Mouse (Mus musculus): Measurements from ENCODE around the gene Agxt. TPM values are rescaled to one million over a fixed set of nuclear protein-coding genes. Genes with fewer than 3 reads are reported as not detected.

Gene Agxt
- polyA plus RNA-seq, 1 experiment from 2014 or later: not detected

DNA sequence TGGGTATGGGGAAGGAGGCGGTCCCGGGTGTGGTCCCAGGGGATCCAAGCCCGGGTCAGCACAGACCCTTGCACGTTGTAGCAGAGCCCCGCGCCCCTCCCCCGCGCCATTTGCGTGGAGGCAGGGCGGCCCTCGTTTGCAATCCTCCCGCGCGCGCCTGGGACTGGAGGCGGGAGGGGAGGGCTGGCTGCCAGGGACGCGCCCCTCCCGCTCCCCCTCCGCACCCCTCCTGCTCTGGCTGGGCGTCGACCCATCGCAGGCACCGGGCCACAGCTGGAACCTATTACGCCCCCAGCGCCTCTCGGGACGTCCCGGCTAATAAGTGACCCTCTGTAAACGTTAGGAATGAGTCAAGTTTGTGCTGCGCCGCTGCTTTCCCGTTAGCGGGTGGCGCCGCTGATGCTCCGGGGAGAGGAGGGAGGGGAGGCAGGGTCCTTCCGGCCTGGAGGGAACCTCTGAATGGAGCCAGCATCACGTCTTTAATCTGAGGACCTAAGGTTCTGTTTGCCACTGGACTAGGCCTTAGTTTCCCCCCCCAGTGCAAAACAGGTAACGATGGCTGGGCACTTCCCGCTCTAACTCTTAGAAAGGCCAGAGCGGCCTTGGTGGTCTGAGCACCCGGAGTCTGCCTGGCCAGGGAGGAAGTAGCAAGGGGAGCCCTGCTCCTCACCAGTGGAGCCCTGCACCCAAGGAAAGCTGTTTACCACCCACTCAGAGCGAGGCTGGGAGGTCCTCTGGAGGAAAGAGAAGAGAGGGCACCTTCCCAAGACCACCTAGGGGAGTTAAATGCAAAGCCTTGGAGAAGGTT lies 41.7 kb downstream of the Agxt start:
- 4% methylated on average over 37 of the region's 44 CpGs for WGBS
- Histone ChIP-seq H3K9me3 (ENCODE audit: control insufficient read depth, low read length) (no peaks in the 10 kb centered on the region), H3K4me1 (ENCODE audit: control insufficient read depth, insufficient read depth, low read depth, low read length) (peaks cover 10% of the 10 kb centered on the region), H3K36me3 (ENCODE audit: control insufficient read depth, insufficient read depth, low read length) (no peaks in the 10 kb centered on the region), H3K4me3 (ENCODE audit: low read length) (peak overlapping the region; percentile 48), H3K4me2 (ENCODE audit: low read length) (peak overlapping the region; percentile 97), H3K9ac (ENCODE audit: low read depth, low read length) (peak overlapping the region; percentile 70), H3K27me3 (replicated peaks; ENCODE audit: control insufficient read depth, insufficient read depth, low read length) (no peaks in the 10 kb centered on the region), H3K27ac (ENCODE audit: low read depth, low read length) (no peak overlapping the region)
- peak; percentile 63 for ATAC-seq

DNA sequence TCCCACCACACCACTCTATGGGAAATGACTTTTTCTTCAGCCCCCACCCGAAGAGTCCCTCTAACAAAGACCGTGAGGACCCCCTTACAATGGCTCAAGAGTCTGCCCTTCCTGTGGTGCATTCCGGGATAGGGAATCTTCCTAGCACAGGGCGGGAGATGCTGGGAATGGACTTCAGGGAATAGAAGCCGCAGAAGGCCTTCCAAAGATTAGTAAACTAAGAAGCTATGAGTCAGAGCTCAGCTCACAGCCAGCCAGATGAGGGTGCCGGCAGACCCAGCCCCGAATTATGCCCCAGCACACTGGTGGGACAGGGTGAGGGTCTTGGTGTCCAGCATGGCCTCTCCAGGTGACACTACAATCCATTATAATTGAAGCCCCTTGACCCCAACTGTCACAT lies 47.2 kb downstream of the Agxt start:
- no peak overlapping the region for H3K9ac ChIP-seq (ENCODE audit: low read depth, low read length)
- H3K4me1 ChIP-seq (ENCODE audit: control insufficient read depth, insufficient read depth, low read depth, low read length): no peaks in the 10 kb centered on the region; the same call in 1 of the 2 replicates
- H3K4me3 ChIP-seq (ENCODE audit: low read length): no peak overlapping the region
- no peaks in the 10 kb centered on the region for H3K36me3 ChIP-seq (ENCODE audit: control insufficient read depth, insufficient read depth, low read length)
- H3K27ac ChIP-seq (ENCODE audit: low read depth, low read length): no peak overlapping the region
- 96% methylated on average over 7 of the region's 7 CpGs for WGBS
- H3K9me3 ChIP-seq (ENCODE audit: control insufficient read depth, low read length): no peaks in the 10 kb centered on the region
- no peak for ATAC-seq
- H3K27me3 ChIP-seq (replicated peaks; ENCODE audit: control insufficient read depth, insufficient read depth, low read length): no peaks in the 10 kb centered on the region
- H3K4me2 ChIP-seq (ENCODE audit: low read length): no peak overlapping the region

DNA sequence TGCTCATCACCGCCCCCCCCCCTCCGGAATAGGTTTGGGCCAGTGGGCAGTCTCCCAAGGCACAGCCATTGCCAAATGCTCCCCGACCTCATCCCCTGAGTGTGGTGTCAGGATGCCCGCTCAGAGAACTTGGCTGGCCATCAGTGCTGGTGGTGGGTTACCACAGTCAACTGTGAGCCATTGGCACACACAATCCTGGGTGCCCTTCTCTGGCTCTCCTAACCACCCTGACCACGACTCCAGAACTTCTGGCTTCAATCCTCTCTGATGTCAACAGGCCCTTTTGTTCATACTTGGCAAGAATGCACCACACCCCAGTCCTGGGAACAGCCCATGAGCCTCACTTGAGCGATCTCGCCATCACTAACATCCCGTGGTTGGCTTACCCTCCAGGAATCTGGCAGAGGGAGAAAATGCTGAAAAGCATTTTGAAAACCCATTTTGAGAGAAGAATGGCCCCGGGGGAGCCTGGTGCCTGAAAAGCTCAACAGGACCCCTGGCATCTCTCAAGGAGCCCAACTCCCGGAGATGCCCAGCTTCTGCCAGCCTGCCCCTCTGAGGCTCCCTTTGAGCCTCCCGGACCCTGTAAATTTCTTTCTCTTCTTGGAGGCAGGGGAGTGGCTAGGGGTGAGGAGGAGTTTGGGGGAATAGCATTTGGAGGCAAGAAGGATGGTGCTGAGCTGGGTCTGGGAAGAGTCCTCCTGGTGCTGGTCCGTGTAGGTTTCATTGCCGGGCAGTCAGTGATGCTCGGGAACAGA lies 49.2 kb downstream of the Agxt start:
- Histone ChIP-seq H3K36me3 (ENCODE audit: control insufficient read depth, insufficient read depth, low read length) (no peaks in the 10 kb centered on the region), H3K4me1 (ENCODE audit: control insufficient read depth, insufficient read depth, low read depth, low read length) (no peaks in the 10 kb centered on the region; the same call in 1 of the 2 replicates), H3K27ac (ENCODE audit: low read depth, low read length) (no peak overlapping the region; the same call in 1 of the 2 replicates), H3K4me3 (ENCODE audit: low read length) (no peak overlapping the region), H3K9ac (ENCODE audit: low read depth, low read length) (no peak overlapping the region), H3K4me2 (ENCODE audit: low read length) (no peak overlapping the region), H3K27me3 (replicated peaks; ENCODE audit: control insufficient read depth, insufficient read depth, low read length) (peaks cover 2% of the 10 kb centered on the region; the same call in 1 of the 2 replicates), H3K9me3 (ENCODE audit: control insufficient read depth, low read length) (no peaks in the 10 kb centered on the region)
- WGBS: 65% methylated on average over 14 of the region's 14 CpGs
- ATAC-seq: peak; percentile 89

DNA sequence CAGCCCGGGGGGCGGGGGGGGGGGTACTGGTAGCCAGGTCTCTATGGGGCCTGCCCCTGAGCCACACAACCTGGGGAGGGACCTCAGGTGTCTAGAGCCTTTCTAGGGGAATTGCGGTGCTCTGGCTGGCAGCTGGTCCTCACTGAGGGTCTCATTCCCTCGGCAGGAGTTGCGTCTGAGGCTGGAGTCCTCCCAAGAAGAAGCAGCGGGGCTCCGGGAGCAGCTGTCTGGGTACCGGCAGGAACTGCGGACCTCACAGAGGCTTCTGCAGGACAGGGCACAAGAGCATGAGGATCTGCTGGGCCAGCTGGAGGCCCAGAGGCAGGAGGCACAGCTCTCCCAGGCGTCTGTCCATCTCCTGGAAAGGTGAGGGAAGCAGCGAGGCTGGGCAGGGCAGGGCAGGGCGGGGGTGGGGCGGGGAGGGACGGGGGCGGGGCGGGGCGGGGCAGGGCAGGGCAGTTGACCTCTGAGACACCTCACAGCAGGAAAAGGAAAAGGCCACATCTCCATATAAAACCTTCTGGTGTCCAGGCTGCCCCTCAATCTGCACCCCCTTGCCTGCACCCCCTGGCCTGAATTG lies 55.8 kb downstream of the Agxt start:
- no peak for ATAC-seq
- Histone ChIP-seq H3K9me3 (ENCODE audit: control insufficient read depth, low read length) (no peaks in the 10 kb centered on the region; the same call in 1 of the 2 replicates), H3K4me1 (ENCODE audit: control insufficient read depth, insufficient read depth, low read depth, low read length) (peaks cover 3% of the 10 kb centered on the region; the same call in 1 of the 2 replicates), H3K27me3 (replicated peaks; ENCODE audit: control insufficient read depth, insufficient read depth, low read length) (peaks cover 6% of the 10 kb centered on the region), H3K4me2 (ENCODE audit: low read length) (no peak overlapping the region), H3K36me3 (ENCODE audit: control insufficient read depth, insufficient read depth, low read length) (no peaks in the 10 kb centered on the region), H3K27ac (ENCODE audit: low read depth, low read length) (no peak overlapping the region), H3K4me3 (ENCODE audit: low read length) (no peak overlapping the region), H3K9ac (ENCODE audit: low read depth, low read length) (0 out of 2 replicates have a peak overlapping the region, but pooled peaks have one; percentile 19)
- 6% methylated on average over 10 of the region's 17 CpGs for WGBS

DNA sequence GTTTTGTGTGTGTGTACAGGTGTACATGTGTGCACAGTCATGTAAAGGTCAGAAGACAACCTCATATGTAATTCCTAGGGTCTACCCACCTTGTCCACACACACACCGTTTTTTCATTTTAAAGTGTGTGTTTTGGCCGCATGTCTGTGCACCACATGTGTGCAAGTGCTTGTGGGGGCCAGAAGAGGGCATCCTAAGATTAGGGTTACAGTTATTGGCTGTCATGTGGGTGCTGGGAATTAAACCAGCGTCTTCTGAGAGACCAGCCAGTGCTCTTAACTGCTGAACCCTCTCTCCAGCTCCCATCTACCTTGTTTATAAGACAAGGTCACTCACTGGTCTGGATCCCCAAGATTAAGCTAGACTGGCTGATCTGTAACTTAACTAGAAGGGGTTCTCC lies 59.9 kb downstream of the Agxt start:
- Histone ChIP-seq H3K4me3 (ENCODE audit: low read length) (no peak overlapping the region), H3K4me2 (ENCODE audit: low read length) (no peak overlapping the region), H3K36me3 (ENCODE audit: control insufficient read depth, insufficient read depth, low read length) (no peaks in the 10 kb centered on the region), H3K9ac (ENCODE audit: low read depth, low read length) (no peak overlapping the region), H3K9me3 (ENCODE audit: control insufficient read depth, low read length) (no peaks in the 10 kb centered on the region; the same call in 1 of the 2 replicates), H3K4me1 (ENCODE audit: control insufficient read depth, insufficient read depth, low read depth, low read length) (peaks cover 3% of the 10 kb centered on the region; the same call in 1 of the 2 replicates), H3K27ac (ENCODE audit: low read depth, low read length) (no peak overlapping the region), H3K27me3 (replicated peaks; ENCODE audit: control insufficient read depth, insufficient read depth, low read length) (peaks cover 2% of the 10 kb centered on the region; the same call in 1 of the 2 replicates)
- no peak for ATAC-seq
- whole genome bisulfite sequencing: 90% methylated on average over 3 of the region's 3 CpGs

Other genes starting within 250 kb of the Agxt start
- 0.50 and 0.55 TPM in 2 replicates for gene Ankmy1, start 232.3 kb upstream of the Agxt start, polyA plus RNA-seq (2015; fragmentation: Nextera tagmentation; extraction: Ambion mirVana)
- gene Dusp28, start 228.3 kb upstream of the Agxt start, polyA plus RNA-seq (2015; fragmentation: Nextera tagmentation; extraction: Ambion mirVana): 15.5 and 17.3 TPM in 2 replicates
- 16.8 and 29.0 TPM in 2 replicates for gene Rnpepl1, start 224.5 kb upstream of the Agxt start, polyA plus RNA-seq (2015; fragmentation: Nextera tagmentation; extraction: Ambion mirVana)
- gene Capn10, start 200.9 kb upstream of the Agxt start, polyA plus RNA-seq (2015; fragmentation: Nextera tagmentation; extraction: Ambion mirVana): 60.6 and 60.7 TPM in 2 replicates
- 0.55 and 1.1 TPM in 2 replicates for gene Gpr35, start 184.4 kb upstream of the Agxt start, polyA plus RNA-seq (2015; fragmentation: Nextera tagmentation; extraction: Ambion mirVana)
- not detected in 2 replicates for gene Aqp12, start 128.9 kb upstream of the Agxt start, polyA plus RNA-seq (2015; fragmentation: Nextera tagmentation; extraction: Ambion mirVana)
- 497 and 573 TPM in 2 replicates for gene Kif1a, start 33.3 kb upstream of the Agxt start, polyA plus RNA-seq (2015; fragmentation: Nextera tagmentation; extraction: Ambion mirVana)
- 0.40 and 0.54 TPM in 2 replicates for gene 2310007B03Rik, start 25.7 kb downstream of the Agxt start, polyA plus RNA-seq (2015; fragmentation: Nextera tagmentation; extraction: Ambion mirVana)
- 0.43 and 0.51 TPM in 2 replicates for gene Crocc2, start 33.5 kb downstream of the Agxt start, polyA plus RNA-seq (2015; fragmentation: Nextera tagmentation; extraction: Ambion mirVana)
- gene Sned1, start 100.6 kb downstream of the Agxt start, polyA plus RNA-seq (2015; fragmentation: Nextera tagmentation; extraction: Ambion mirVana): 12.1 and 12.7 TPM in 2 replicates
- gene Mterf4, start 170.7 kb downstream of the Agxt start, polyA plus RNA-seq (2015; fragmentation: Nextera tagmentation; extraction: Ambion mirVana): 33.5 and 33.7 TPM in 2 replicates
- gene Ppp1r7, start 207.6 kb downstream of the Agxt start, polyA plus RNA-seq (2015; fragmentation: Nextera tagmentation; extraction: Ambion mirVana): 47.9 and 56.0 TPM in 2 replicates
- gene Pask, start 208.2 kb downstream of the Agxt start, polyA plus RNA-seq (2015; fragmentation: Nextera tagmentation; extraction: Ambion mirVana): 5.2 and 6.4 TPM in 2 replicates
- gene Ano7, start 238.7 kb downstream of the Agxt start, polyA plus RNA-seq (2015; fragmentation: Nextera tagmentation; extraction: Ambion mirVana): 1.1 and 1.7 TPM in 2 replicates

Measured in hindbrain, embryonic 16.5 days (tissue).